Mouse (Mus musculus) stomach, postnatal 0 days (tissue): ENCODE measurements around the gene Mapk8ip1.

Experiments used
- CTCF ChIP-seq: IDR thresholded peaks from 2 replicates; pipeline ENCODE4 v1.5.1; 2016; ENCODE audit warnings: antibody characterized with exemption, low read depth, mild to moderate bottlenecking, moderate library complexity
- EP300 ChIP-seq: optimal IDR thresholded peaks from 2 replicates; pipeline ENCODE3; 2016; ENCODE audit warnings: antibody characterized with exemption

DNA sequence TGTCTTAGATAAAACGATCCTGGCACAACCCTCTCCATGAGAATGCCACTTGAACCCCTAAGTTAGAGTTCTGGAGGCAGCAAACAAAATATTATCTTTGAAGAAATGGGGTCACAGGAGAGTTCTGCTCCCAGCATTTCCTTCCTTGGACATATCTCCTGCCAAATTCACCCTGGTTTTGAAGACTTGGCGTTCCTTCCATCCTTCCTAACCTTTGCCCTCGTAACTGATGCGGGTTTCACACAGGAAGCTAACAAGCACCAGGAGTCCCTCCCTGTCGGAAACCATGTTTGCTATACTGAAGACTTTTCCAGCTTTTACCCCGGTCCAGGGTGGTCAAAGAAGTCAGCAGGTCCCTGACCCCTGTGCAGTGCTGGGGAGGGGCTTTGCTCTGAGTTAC, 46.8 kb downstream of the Mapk8ip1 start:
- TF ChIP-seq EP300: no peak
- no peak for TF ChIP-seq CTCF
